Mouse (Mus musculus) neutrophil, adult 65 days (primary cell): Measurements from ENCODE around the gene Zw10. TPM values are rescaled to one million over a fixed set of nuclear protein-coding genes. Genes with fewer than 3 reads are reported as not detected.

Source experiments
- total RNA-seq: library from RNA; stranded (reverse); gene quantifications from 2 replicates; pipeline ENCODE4 v1.2.4, GENCODE M21; 2023

Gene Zw10
- total RNA-seq = 19.4 and 22.2 TPM in 2 replicates

DNA sequence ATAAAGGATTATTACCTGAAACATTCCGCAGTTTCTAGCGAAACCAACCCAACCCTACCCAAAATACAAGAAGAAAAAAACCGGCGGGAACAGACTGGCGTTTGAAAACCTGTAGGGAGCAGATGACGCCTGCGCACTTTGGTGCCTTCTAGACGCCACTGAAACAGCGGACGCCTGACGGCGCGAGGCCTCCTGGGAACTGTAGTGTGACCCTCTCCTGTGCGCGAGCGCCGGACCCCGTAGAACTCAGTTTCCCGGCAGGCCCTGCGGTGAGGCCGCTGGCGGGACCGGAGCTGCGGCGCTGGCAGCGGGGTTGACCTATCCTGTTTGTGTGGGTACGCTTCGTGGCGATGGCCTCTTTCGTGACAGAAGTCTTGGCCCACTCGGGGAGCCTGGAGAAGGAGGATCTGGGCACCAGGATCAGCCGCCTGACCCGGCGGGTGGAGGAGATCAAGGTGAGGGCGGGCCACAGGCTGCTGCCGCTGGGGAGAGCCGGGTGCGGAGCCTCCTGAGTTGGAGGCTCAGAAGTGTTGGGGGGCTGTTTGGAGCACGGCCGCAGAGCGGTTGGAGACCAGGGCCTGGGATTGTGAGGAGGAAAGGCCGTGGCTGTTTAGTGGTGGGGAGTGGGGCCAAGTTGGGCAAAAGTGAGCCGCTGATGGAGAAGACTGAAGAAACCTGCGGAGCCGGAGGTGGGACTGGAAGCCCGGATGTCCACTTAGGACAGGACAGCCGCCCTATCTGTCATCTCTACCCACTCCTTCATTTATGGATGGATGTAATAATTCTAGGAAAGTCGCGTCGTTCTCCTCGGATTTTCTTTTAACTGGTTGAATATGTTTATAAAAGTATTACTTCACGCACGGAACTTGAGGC is at the start of gene Zw10:
Gene Zw10, plus strand, starts transcription at position 281 of the 873 bp plus-strand sequence.

DNA sequence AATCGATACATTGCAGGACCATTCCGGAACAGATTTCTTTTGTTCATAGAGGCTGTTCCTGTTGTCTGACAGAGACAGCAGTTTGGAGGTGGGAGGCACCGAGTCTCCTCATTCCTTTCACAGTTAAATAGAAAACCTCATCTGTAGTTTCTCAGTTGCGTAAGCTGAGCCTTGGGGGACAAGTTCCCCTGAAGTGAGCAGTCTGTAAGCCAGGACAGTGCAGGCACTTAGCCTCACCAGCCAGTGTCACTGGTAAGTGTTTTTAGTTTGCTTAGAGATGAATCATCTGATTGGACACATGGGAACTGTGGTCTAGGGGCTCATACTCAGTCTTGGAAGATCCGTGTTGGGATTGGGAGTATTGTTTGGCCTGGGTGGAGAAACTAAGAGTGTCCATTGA is 25.7 kb downstream of the Zw10 start, which contains the start of gene Tmprss5:
Gene Tmprss5, plus strand, starts transcription at position 154 of the 400 bp plus-strand sequence.

Other genes starting within 250 kb of the Zw10 start
- gene Zbtb16, start 219.4 kb upstream of the Zw10 start, total RNA-seq = 6.8 and 7.8 TPM in 2 replicates
- not detected in 2 replicates for gene Htr3a, start 144.5 kb upstream of the Zw10 start, total RNA-seq
- not detected in 2 replicates for gene Htr3b, start 90.6 kb upstream of the Zw10 start, total RNA-seq
- gene Usp28, start 70.2 kb upstream of the Zw10 start, total RNA-seq = 7.9 and 15.0 TPM in 2 replicates
- not detected in 2 replicates for gene Tmprss5, start 25.6 kb downstream of the Zw10 start, total RNA-seq
- gene Gm4894, start 194.9 kb downstream of the Zw10 start, total RNA-seq = not detected in 2 replicates